Mouse (Mus musculus): ENCODE results near the gene Parp11. TPM values are rescaled to one million over a fixed set of nuclear protein-coding genes. Genes with fewer than 3 reads are reported as not detected.
"Not testable (repeated sequence)": the region's sequence is repeated elsewhere in the genome, so short reads cannot be mapped to it uniquely, and the experiment has no call there.

Parp11 gene
- polyA plus RNA-seq, 1 experiment from 2014 or later, result 10.6 TPM

- no peaks in the 10 kb centered on the region for H3K27me3 ChIP-seq (replicated peaks; ENCODE audit: insufficient read depth, low read length)
- H3K4me1 ChIP-seq (ENCODE audit: insufficient read depth, low read depth, low read length), result no peaks in the 10 kb centered on the region
- ATAC-seq (no peak), DNase-seq (ENCODE audit: low spot score) (no peak)
- H3K9ac ChIP-seq (replicated peaks; ENCODE audit: low read depth), result no peak overlapping the region
- H3K27ac ChIP-seq (ENCODE audit: low read length), result no peak overlapping the region
- 18% methylated on average over 6 of the region's 6 CpGs for WGBS
- no peak overlapping the region for H3K4me2 ChIP-seq (replicated peaks; ENCODE audit: low read depth, low read length)
- H3K9me3 ChIP-seq (ENCODE audit: low read length), result no peaks in the 10 kb centered on the region
- H3K36me3 ChIP-seq (ENCODE audit: insufficient read depth, low read length), result peaks cover 6% of the 10 kb centered on the region; the same call in 1 of the 2 replicates
- TF ChIP-seq CTCF (IDR thresholded peaks at IDR 0.05), result no peak
- TF ChIP-seq EP300 (IDR thresholded peaks at IDR 0.05), result no peak
- no peak overlapping the region for H3K4me3 ChIP-seq (ENCODE audit: low read depth, low read length)
Observed at GRCm38 (mm10) chr6:127495876-127496275, 49.2 kb downstream of the Parp11 start.

GRCm38 (mm10) chr6:127496841-127497656, 50.4 kb downstream of the Parp11 start:
- no peak overlapping the region for H3K9ac ChIP-seq (replicated peaks; ENCODE audit: low read depth)
- H3K36me3 ChIP-seq (ENCODE audit: insufficient read depth, low read length), result no peaks in the 10 kb centered on the region
- H3K4me1 ChIP-seq (ENCODE audit: insufficient read depth, low read depth, low read length), result no peaks in the 10 kb centered on the region
- no peak overlapping the region for H3K4me2 ChIP-seq (replicated peaks; ENCODE audit: low read depth, low read length)
- H3K27ac ChIP-seq (ENCODE audit: low read length), result no peak overlapping the region
- WGBS, result 67% methylated on average over 18 of the region's 18 CpGs
- H3K27me3 ChIP-seq (replicated peaks; ENCODE audit: insufficient read depth, low read length), result no peaks in the 10 kb centered on the region
- H3K4me3 ChIP-seq (ENCODE audit: low read depth, low read length), result no peak overlapping the region
- peak; percentile 63 for DNase-seq (ENCODE audit: low spot score)
- TF ChIP-seq EP300 (IDR thresholded peaks at IDR 0.05) (no peak), CTCF (IDR thresholded peaks at IDR 0.05) (no peak)
- no peaks in the 10 kb centered on the region for H3K9me3 ChIP-seq (ENCODE audit: low read length)
- ATAC-seq, result peak; percentile 84

DNA sequence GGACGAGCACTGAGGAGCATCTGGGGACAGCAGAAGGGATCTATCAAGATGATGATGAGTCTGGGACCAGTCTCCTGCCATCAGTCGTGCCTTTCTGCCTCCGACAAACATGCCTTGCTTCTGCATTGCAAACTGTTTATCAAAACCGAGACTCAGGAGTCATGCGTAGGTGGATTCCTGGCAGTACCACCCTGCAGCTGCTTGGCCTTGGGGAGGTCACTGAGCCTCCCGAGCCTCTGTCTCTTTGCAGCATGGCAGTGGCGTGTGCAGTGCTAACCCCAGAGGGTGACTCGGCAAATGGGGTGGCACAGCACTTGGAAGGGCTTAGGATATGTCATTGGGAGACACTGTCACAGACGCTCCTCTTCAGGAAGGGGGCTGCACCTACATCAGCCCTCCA, 53.5 kb downstream of the Parp11 start:
- no peak overlapping the region for H3K4me2 ChIP-seq (replicated peaks; ENCODE audit: low read depth, low read length)
- 56% methylated on average over 9 of the region's 9 CpGs for WGBS
- no peaks in the 10 kb centered on the region for H3K4me1 ChIP-seq (ENCODE audit: insufficient read depth, low read depth, low read length)
- no peak for ATAC-seq
- H3K36me3 ChIP-seq (ENCODE audit: insufficient read depth, low read length), result no peaks in the 10 kb centered on the region
- TF ChIP-seq CTCF (IDR thresholded peaks at IDR 0.05) (no peak), EP300 (IDR thresholded peaks at IDR 0.05) (no peak)
- no peaks in the 10 kb centered on the region for H3K9me3 ChIP-seq (ENCODE audit: low read length)
- H3K9ac ChIP-seq (replicated peaks; ENCODE audit: low read depth), result no peak overlapping the region
- H3K27ac ChIP-seq (ENCODE audit: low read length), result no peak overlapping the region
- no peak overlapping the region for H3K4me3 ChIP-seq (ENCODE audit: low read depth, low read length)
- H3K27me3 ChIP-seq (replicated peaks; ENCODE audit: insufficient read depth, low read length), result no peaks in the 10 kb centered on the region
- DNase-seq (ENCODE audit: low spot score), result no peak

GRCm38 (mm10) chr6:127500806-127501205, 54.2 kb downstream of the Parp11 start:
- no peak for TF ChIP-seq EP300 (IDR thresholded peaks at IDR 0.05)
- TF ChIP-seq CTCF (IDR thresholded peaks at IDR 0.05), result no peak
- DNase-seq (ENCODE audit: low spot score) (no peak), ATAC-seq (no peak)
- Histone ChIP-seq H3K9ac (replicated peaks; ENCODE audit: low read depth) (no peak overlapping the region), H3K27me3 (replicated peaks; ENCODE audit: insufficient read depth, low read length) (no peaks in the 10 kb centered on the region), H3K4me3 (ENCODE audit: low read depth, low read length) (no peak overlapping the region), H3K4me2 (replicated peaks; ENCODE audit: low read depth, low read length) (no peak overlapping the region), H3K27ac (ENCODE audit: low read length) (no peak overlapping the region), H3K9me3 (ENCODE audit: low read length) (no peaks in the 10 kb centered on the region), H3K4me1 (ENCODE audit: insufficient read depth, low read depth, low read length) (no peaks in the 10 kb centered on the region), H3K36me3 (ENCODE audit: insufficient read depth, low read length) (no peaks in the 10 kb centered on the region)
- WGBS, result 70% methylated on average over 3 of the region's 3 CpGs

- no peak for ATAC-seq
- DNase-seq (ENCODE audit: low spot score), result peak; percentile 83
- WGBS, result 42% methylated on average over 3 of the region's 3 CpGs
Observed at GRCm38 (mm10) chr6:127502530-127502929, 55.9 kb downstream of the Parp11 start.

DNA sequence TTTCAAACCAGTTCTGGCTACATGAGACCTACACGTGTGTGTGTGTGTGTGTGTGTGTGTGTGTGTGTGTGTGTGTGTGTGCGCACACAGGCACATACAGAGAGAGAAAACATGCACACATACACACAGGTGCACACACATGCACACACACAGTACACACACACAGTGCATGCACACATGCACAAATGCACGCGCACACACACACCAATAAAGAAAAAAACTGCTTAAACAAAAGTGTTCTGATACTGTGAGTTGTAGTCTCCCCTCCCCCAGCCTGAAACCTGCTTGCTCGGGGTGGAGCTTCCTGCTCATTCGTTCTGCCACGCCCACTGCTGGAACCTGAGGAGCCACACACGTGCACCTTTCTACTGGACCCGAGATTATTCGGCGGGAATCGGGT, 67.1 kb downstream of the Parp11 start:
- H3K9me3 ChIP-seq (ENCODE audit: low read length); H3K27ac ChIP-seq (ENCODE audit: low read length); H3K36me3 ChIP-seq (ENCODE audit: insufficient read depth, low read length); H3K27me3 ChIP-seq (replicated peaks; ENCODE audit: insufficient read depth, low read length); H3K9ac ChIP-seq (replicated peaks; ENCODE audit: low read depth); DNase-seq (ENCODE audit: low spot score); H3K4me2 ChIP-seq (replicated peaks; ENCODE audit: low read depth, low read length); H3K4me3 ChIP-seq (ENCODE audit: low read depth, low read length); H3K4me1 ChIP-seq (ENCODE audit: insufficient read depth, low read depth, low read length); ATAC-seq: not testable (repeated sequence)
- WGBS, result 94% methylated on average over 6 of the region's 12 CpGs

More at GRCm38 (mm10) chr6:127502530-127502929, 55.9 kb downstream of the Parp11 start:
- H3K9ac ChIP-seq (replicated peaks; ENCODE audit: low read depth), result no peak overlapping the region
- no peaks in the 10 kb centered on the region for H3K4me1 ChIP-seq (ENCODE audit: insufficient read depth, low read depth, low read length)
- no peaks in the 10 kb centered on the region for H3K9me3 ChIP-seq (ENCODE audit: low read length)
- TF ChIP-seq EP300 (IDR thresholded peaks at IDR 0.05), result no peak
- TF ChIP-seq CTCF (IDR thresholded peaks at IDR 0.05), result peak; percentile 82
- no peak overlapping the region for H3K4me3 ChIP-seq (ENCODE audit: low read depth, low read length)
- no peaks in the 10 kb centered on the region for H3K36me3 ChIP-seq (ENCODE audit: insufficient read depth, low read length)
- no peak overlapping the region for H3K27ac ChIP-seq (ENCODE audit: low read length)
- H3K27me3 ChIP-seq (replicated peaks; ENCODE audit: insufficient read depth, low read length), result no peaks in the 10 kb centered on the region
- no peak overlapping the region for H3K4me2 ChIP-seq (replicated peaks; ENCODE audit: low read depth, low read length)

Data from lung, postnatal 0 days (tissue).